25 mouse cellular contexts compared by ENCODE assay signal in the genomic region with DNA sequence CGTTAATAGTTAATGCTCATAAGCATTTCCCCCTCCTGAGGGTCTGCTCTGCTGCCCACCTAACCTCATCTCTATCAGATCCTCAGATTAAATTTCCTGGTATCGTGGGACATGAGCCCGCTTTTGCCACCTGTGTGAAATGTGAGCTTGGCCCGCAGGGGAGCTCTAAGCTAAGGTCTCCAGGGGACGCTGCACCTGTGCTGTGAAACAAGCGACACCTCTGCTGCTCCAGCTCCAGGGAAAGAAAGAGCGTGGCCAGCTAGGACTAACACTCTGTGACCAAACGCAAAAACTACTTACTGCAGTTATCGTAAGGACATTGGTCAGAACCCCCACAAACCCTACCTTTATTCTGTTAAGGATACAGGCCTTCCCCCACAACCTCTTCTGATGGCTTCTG.
DNase-seq lines count a peak whose midpoint lies in the region; ATAC-seq and TF ChIP-seq lines count a peak whose summit lies in the region.
"Had no signal": no experiment of that assay in that cellular context is flagged by ENCODE, and none has a peak within 500 bp of the region (broad histone marks: within the 10 kb centered on the region; RNA-seq: fewer than 3 reads in every experiment).

No protein-coding gene starts in this region.

- peak; percentile 55 for DNase-seq in embryonic facial prominence, embryonic 14.5 days (ENCODE audit: low spot score)
- no peak for DNase-seq in embryonic facial prominence, embryonic 10.5 days (ENCODE audit: low spot score)
- DNase-seq in kidney, postnatal 4 days, result peak; percentile 13 to 31
- DNase-seq in kidney, adult 2 months, result no peak
- peak; percentile 16 for DNase-seq in lung, postnatal 0 days (ENCODE audit: low spot score)
- DNase-seq in lung, postnatal 14 days, result no peak
- DNase-seq in forelimb bud, embryonic 11.5 days (ENCODE audit: low read depth, low spot score), result peak; percentile 20
- DNase-seq: adrenal gland, adult 8-10 months; adrenal gland, postnatal 14 days; adrenal gland, postnatal 36 days; B cell, adult 2 months; cerebellum, adult 11-12 months; cerebellum, adult 2 months; cerebellum, adult 9-10 months; cerebellum, postnatal 10 days; cerebellum, postnatal 25 days had no signal

- no peaks in the 10 kb centered on the region for H3K9me3 ChIP-seq in embryonic facial prominence, embryonic 14.5 days (ENCODE audit: control insufficient read depth, low read length)
- no peaks in the 10 kb centered on the region for H3K9me3 ChIP-seq in embryonic facial prominence, embryonic 10.5 days
- H3K9me3 ChIP-seq in lung, postnatal 0 days (ENCODE audit: low read length), result no peaks in the 10 kb centered on the region
- H3K9me3 ChIP-seq: embryonic facial prominence, embryonic 13.5 days; G1E had no signal

- no peak overlapping the region for H3K4me2 ChIP-seq in embryonic facial prominence, embryonic 14.5 days (ENCODE audit: low read depth, low read length)
- H3K4me2 ChIP-seq in lung, postnatal 0 days (replicated peaks; ENCODE audit: low read depth, low read length), result no peak overlapping the region
- H3K4me2 ChIP-seq: embryonic facial prominence, embryonic 13.5 days; forebrain, embryonic 13.5 days had no signal

- TF ChIP-seq EP300 in lung, postnatal 0 days (IDR thresholded peaks at IDR 0.05), result no peak

- peak; percentile 65; the same call in 1 of the 2 replicates for ATAC-seq in embryonic facial prominence, embryonic 14.5 days (ENCODE audit: low read depth)
- ATAC-seq in lung, postnatal 0 days, result no peak
- ATAC-seq in inflammation-experienced regulatory T-cells, adult 6 months, result no peak
- ATAC-seq: activated CD4-positive, CD25-positive, alpha-beta regulatory T cell, adult 4 months; CD4-positive, CD25-positive, alpha-beta regulatory T cell, adult 4 months; forebrain, embryonic 13.5 days; forebrain, embryonic 16.5 days; Patski had no signal

- H3K9ac ChIP-seq in embryonic facial prominence, embryonic 14.5 days (ENCODE audit: low read depth, low read length), result no peak overlapping the region
- H3K9ac ChIP-seq in lung, postnatal 0 days (replicated peaks; ENCODE audit: low read depth), result no peak overlapping the region
- H3K9ac ChIP-seq: embryonic facial prominence, embryonic 13.5 days; forebrain, embryonic 13.5 days had no signal

- H3K4me1 ChIP-seq in embryonic facial prominence, embryonic 14.5 days (ENCODE audit: control insufficient read depth, insufficient read depth, low read length), result no peaks in the 10 kb centered on the region
- H3K4me1 ChIP-seq in embryonic facial prominence, embryonic 10.5 days, result peaks cover 4% of the 10 kb centered on the region
- H3K4me1 ChIP-seq in kidney, adult 2 months (ENCODE audit: control insufficient read depth, insufficient read depth, low read length), result no peaks in the 10 kb centered on the region
- no peaks in the 10 kb centered on the region for H3K4me1 ChIP-seq in lung, postnatal 0 days (ENCODE audit: insufficient read depth, low read depth, low read length)
- H3K4me1 ChIP-seq: embryonic facial prominence, embryonic 13.5 days; forebrain, embryonic 13.5 days had no signal

- H3K27me3 ChIP-seq in embryonic facial prominence, embryonic 14.5 days (replicated peaks; ENCODE audit: control insufficient read depth, insufficient read depth, low read length), result no peaks in the 10 kb centered on the region
- H3K27me3 ChIP-seq in embryonic facial prominence, embryonic 10.5 days (replicated peaks; ENCODE audit: low read depth, poor library complexity, severe bottlenecking), result no peaks in the 10 kb centered on the region
- no peaks in the 10 kb centered on the region for H3K27me3 ChIP-seq in kidney, adult 2 months (replicated peaks; ENCODE audit: control insufficient read depth, insufficient read depth, low read length)
- no peaks in the 10 kb centered on the region for H3K27me3 ChIP-seq in lung, postnatal 0 days (replicated peaks; ENCODE audit: insufficient read depth, low read length)
- H3K27me3 ChIP-seq: CH12.LX; embryonic facial prominence, embryonic 13.5 days; forebrain, embryonic 13.5 days; Patski had no signal

- no peak overlapping the region for H3K4me3 ChIP-seq in embryonic facial prominence, embryonic 14.5 days (ENCODE audit: low read depth, low read length)
- H3K4me3 ChIP-seq in embryonic facial prominence, embryonic 10.5 days, result no peak overlapping the region
- no peak overlapping the region for H3K4me3 ChIP-seq in kidney, adult 2 months (ENCODE audit: insufficient read depth, low read depth, low read length)
- H3K4me3 ChIP-seq in lung, postnatal 0 days (ENCODE audit: low read depth, low read length), result no peak overlapping the region
- H3K4me3 ChIP-seq: embryonic facial prominence, embryonic 13.5 days; forebrain, embryonic 13.5 days had no signal

- TF ChIP-seq POLR2A in kidney, adult 2 months (IDR thresholded peaks at IDR 0.05; ENCODE audit: low read depth, low read length), result no peak

- H3K27ac ChIP-seq in embryonic facial prominence, embryonic 14.5 days (replicated peaks; ENCODE audit: low read depth, low read length), result no peak overlapping the region
- no peak overlapping the region for H3K27ac ChIP-seq in embryonic facial prominence, embryonic 10.5 days (replicated peaks)
- no peak overlapping the region for H3K27ac ChIP-seq in kidney, adult 2 months (ENCODE audit: insufficient read depth, low read depth, low read length)
- no peak overlapping the region for H3K27ac ChIP-seq in lung, postnatal 0 days (ENCODE audit: low read length)
- H3K27ac ChIP-seq: embryonic facial prominence, embryonic 13.5 days; forebrain, embryonic 13.5 days had no signal

- WGBS in embryonic facial prominence, embryonic 14.5 days, result 39% methylated on average over 9 of the region's 9 CpGs
- 49% methylated on average over 9 of the region's 9 CpGs for WGBS in embryonic facial prominence, embryonic 10.5 days
- WGBS in kidney, adult 2 months, result 53% methylated on average over 9 of the region's 9 CpGs
- 56% methylated on average over 9 of the region's 9 CpGs for WGBS in lung, postnatal 0 days

- H3K36me3 ChIP-seq in embryonic facial prominence, embryonic 14.5 days (ENCODE audit: control insufficient read depth, insufficient read depth, low read length), result no peaks in the 10 kb centered on the region
- no peaks in the 10 kb centered on the region for H3K36me3 ChIP-seq in embryonic facial prominence, embryonic 10.5 days (replicated peaks)
- no peaks in the 10 kb centered on the region for H3K36me3 ChIP-seq in kidney, adult 2 months (ENCODE audit: control insufficient read depth, insufficient read depth, low read length)
- no peaks in the 10 kb centered on the region for H3K36me3 ChIP-seq in lung, postnatal 0 days (ENCODE audit: insufficient read depth, low read length)
- H3K36me3 ChIP-seq: embryonic facial prominence, embryonic 13.5 days; G1E had no signal

- no peak for TF ChIP-seq CTCF in kidney, adult 2 months (conservative IDR thresholded peaks at IDR 0.05; ENCODE audit: insufficient read depth, insufficient read length, low read depth, low read length)
- peak; percentile 47 for TF ChIP-seq CTCF in lung, postnatal 0 days (IDR thresholded peaks at IDR 0.05)

Comparison
In these comparisons a context has a peak if more than half of its experiments do, and no peak if none do; other contexts are left out.
1. DNase-seq: peak in embryonic facial prominence, embryonic 14.5 days (single experiment), kidney, postnatal 4 days (2 of 2), lung, postnatal 0 days (single experiment) and forelimb bud, embryonic 11.5 days (single experiment); none in embryonic facial prominence, embryonic 10.5 days (single experiment), kidney, adult 2 months (single experiment) and lung, postnatal 14 days (single experiment).